Mouse (Mus musculus): Measurements from ENCODE around the gene Otop3. TPM values are rescaled to one million over a fixed set of nuclear protein-coding genes. Genes with fewer than 3 reads are reported as not detected.
"Not testable (repeated sequence)": the region's sequence is repeated elsewhere in the genome, so short reads cannot be mapped to it uniquely, and the experiment has no call there.

Gene Otop3
- total RNA-seq, 2 experiments from 2014 or later, result 0.14 TPM; not detected in 1

DNA sequence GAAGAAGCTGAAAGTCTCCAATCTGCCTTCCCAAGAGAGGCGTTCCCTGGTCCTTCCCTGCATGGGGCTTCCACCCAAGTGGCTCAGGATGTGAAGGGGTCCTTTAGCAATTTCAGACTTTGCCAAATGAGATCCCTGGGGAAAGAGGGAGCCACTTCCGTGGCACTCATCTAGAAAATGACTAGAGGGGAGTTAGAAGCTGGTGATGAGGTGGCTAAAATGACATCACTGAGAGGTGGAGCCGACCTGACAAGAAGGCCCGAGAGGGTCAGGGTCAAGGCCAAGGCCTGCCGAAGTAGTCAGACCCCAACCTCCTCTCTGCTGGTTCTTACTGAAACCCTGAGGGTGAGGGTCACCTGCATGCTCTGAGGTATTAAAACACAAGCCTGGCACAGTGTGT is 48.4 kb downstream of the Otop3 start:
- DNase-seq (ENCODE audit: low spot score in 2 of 2), result no peak
- intact Hi-C loops (cut with DNase I), result no loop called here

DNA sequence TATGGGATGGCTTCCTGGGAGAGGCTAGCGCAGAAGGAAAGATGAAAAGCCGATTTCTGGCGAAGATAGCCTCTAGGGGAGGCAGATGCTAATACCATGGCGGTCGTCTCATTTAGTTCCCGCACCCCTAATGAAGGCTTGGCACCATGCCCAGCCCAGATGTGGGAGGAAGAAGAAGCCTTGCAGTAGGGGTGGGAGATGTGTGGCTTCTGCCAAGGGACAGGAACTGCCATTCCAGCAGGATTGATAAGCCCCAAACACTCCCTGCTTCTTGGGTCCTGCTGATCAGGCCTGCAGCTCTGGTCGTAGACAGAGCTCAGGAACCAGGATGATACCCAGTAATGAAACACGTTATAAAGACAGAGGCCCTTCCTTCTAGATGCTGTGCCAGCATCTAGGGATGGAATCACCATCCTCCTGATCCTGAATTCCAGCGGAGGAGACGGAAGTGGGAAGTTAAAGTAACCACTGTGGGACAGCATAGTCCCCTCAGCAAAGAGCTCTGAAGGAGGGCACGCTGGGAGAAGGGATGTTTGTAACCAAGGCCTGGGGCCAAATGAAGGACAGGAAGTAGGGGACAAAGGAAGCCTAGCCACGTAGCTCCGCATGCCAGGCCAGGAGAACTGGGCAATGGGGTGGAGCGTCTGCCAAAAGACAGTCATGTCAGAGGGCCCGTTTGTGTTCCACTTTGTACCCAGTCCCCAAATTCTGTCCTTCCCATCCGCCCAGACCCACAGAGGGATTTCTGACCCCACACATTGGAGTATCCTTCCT is 49.4 kb downstream of the Otop3 start:
- DNase-seq (ENCODE audit: low spot score in 2 of 2), result peak; percentile 47
- intact Hi-C loops (cut with DNase I), result no loop called here

DNA sequence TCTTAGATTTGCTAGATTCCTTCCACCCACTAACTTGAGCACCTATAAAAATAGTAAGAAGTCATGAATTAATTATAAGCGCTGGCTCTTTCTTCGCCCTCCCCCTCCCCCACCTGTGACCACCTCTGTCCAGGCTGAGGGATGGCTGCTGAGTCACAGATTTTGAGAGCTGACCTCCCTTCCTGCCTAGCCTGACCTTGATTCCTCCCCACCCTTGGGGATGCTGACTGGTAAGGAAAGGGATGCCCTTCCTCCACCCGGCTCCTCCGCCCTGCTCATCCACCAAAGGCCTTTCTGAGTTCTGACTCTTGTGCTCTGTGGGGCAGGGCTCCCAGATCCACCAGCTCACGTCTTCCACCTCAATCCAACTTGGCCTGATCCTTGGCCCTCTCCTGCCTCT is 50.1 kb downstream of the Otop3 start:
- DNase-seq (ENCODE audit: low spot score in 2 of 2), result no peak
- intact Hi-C loops (cut with DNase I), result no loop called here

DNA sequence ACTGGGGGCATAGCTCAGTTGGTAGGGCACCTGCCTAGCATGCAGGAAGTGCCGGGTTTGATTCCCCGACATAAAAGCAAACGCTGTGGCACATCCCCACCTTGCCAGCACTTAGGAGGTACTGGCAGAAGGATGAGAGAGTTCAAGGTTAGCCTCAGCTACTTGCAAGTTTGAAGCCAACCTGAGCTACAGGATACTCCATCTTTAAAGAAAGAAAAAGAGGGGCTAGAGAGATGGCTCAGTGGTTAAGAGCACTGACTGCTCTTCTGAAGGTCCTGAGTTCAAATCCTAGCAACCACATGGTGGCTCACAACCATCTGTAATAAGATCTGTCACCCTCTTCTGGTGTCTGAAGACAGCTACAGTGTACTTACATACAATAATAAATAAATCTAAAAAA is 52.3 kb downstream of the Otop3 start:
- DNase-seq (ENCODE audit: low spot score in 2 of 2); intact Hi-C loops (cut with DNase I): not testable (repeated sequence)

DNA sequence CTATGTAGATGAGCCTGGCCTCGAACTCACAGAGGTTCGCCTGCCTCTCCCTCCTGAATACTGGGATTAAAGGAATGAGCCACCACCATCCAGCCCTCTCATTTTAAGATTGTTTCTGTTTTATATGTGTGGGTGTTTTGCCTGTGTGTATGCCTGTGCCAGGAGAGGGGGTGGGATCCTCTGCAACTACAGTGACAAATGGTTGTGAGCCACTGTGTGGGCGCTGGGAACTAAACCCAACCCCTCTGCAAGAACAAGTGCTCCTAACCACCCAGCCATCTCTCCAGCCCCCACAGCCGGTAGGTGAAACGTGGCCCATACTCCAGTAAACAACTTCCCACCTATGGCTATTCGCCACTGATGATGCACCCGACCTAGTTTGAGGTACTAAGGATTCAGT is 56.8 kb downstream of the Otop3 start:
- no peak for DNase-seq (ENCODE audit: low spot score in 2 of 2)
- intact Hi-C loops (cut with DNase I), result no loop called here

DNA sequence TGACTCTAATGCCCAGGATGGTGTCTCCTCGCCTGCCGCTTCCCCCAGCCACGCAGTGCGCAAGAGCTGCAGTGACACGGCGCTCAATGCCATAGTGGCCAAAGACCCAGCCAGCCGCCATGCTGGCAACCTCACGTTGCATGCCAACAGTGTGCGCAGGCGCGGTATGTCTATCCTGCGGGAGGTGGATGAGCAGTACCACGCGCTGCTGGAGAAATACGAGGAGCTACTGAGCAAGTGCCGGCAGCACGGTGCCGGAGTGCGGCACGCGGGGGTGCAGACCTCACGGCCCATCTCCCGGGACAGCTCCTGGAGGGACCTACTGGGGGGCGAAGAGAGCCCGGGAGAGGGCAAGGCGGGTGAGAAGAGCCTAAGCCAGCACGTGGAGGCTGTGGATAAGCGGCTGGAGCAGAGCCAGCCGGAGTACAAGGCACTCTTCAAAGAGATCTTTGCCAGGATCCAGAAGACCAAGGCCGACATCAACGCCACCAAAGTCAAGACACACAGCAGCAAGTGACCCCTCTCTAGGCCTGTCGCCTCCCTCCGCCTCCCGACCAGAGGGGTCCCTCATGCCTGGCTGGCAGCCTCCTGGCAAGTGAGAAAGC is 59.3 kb downstream of the Otop3 start:
- intact Hi-C loops (cut with DNase I), result no loop called here

More for the DNA sequence above, 59.3 kb downstream of the Otop3 start:
- DNase-seq (ENCODE audit: low spot score in 2 of 2), result no peak

Other genes with a start within 250 kb of the Otop3 start
- gene Rab37, start 243.3 kb upstream of the Otop3 start, total RNA-seq (2021), result under 1 TPM; 0.76 to 0.99 TPM
- under 1 TPM; 0.16 to 0.41 TPM for gene Cd300lf, start 200.7 kb upstream of the Otop3 start, total RNA-seq (2021)
- gene Slc9a3r1, start 171.4 kb upstream of the Otop3 start, total RNA-seq (2021), result 10 to 100 TPM; 79.2 to 86.5 TPM
- 10 to 100 TPM; 15.8 to 18.2 TPM for gene Tmem104, start 147.2 kb upstream of the Otop3 start, total RNA-seq (2021)
- gene Nat9, start 146.9 kb upstream of the Otop3 start, total RNA-seq (2021), result 10 to 100 TPM; 20.1 to 22.3 TPM
- gene Grin2c, start 67.5 kb upstream of the Otop3 start, total RNA-seq (2021), result 10 to 100 TPM; 41.0 to 42.0 TPM
- gene Fdxr, start 57.7 kb upstream of the Otop3 start, total RNA-seq (2021), result 10 to 100 TPM; 14.5 to 17.4 TPM
- 10 to 100 TPM in 1 of 2 experiments, 1 to 10 TPM in 1; 9.5 to 10.8 TPM for gene Fads6, start 37.1 kb upstream of the Otop3 start, total RNA-seq (2021)
- under 1 TPM; 0.62 to 0.96 TPM for gene Otop2, start 27.6 kb upstream of the Otop3 start, total RNA-seq (2021)
- gene Ush1g, start 12.7 kb upstream of the Otop3 start, total RNA-seq (2021), result under 1 TPM; 0.18 to 0.28 TPM
- gene Hid1, start 33.0 kb downstream of the Otop3 start, total RNA-seq (2021), result 100 to 1,000 TPM; 108 to 111 TPM
- 10 to 100 TPM; 19.8 to 20.9 TPM for gene Cdr2l, start 47.2 kb downstream of the Otop3 start, total RNA-seq (2021)
- gene Mrpl58, start 69.0 kb downstream of the Otop3 start, total RNA-seq (2021), result 100 to 1,000 TPM; 107 to 109 TPM
- 100 to 1,000 TPM; 447 to 455 TPM for gene Atp5h, start 85.2 kb downstream of the Otop3 start, total RNA-seq (2021)
- gene Kctd2, start 85.4 kb downstream of the Otop3 start, total RNA-seq (2021), result 10 to 100 TPM; 70.9 to 72.5 TPM
- gene Trim80, start 105.8 kb downstream of the Otop3 start, total RNA-seq (2021), result not detected
- not detected for gene Slc16a5, start 127.7 kb downstream of the Otop3 start, total RNA-seq (2021)
- 10 to 100 TPM; 12.5 to 12.8 TPM for gene Armc7, start 140.9 kb downstream of the Otop3 start, total RNA-seq (2021)
- 10 to 100 TPM; 60.1 to 66.5 TPM for gene Nt5c, start 157.1 kb downstream of the Otop3 start, total RNA-seq (2021)
- 100 to 1,000 TPM; 165 to 168 TPM for gene Jpt1, start 179.7 kb downstream of the Otop3 start, total RNA-seq (2021)
- gene Sumo2, start 201.5 kb downstream of the Otop3 start, total RNA-seq (2021), result 100 to 1,000 TPM; 298 to 313 TPM
- 10 to 100 TPM; 45.7 to 49.1 TPM for gene Nup85, start 229.7 kb downstream of the Otop3 start, total RNA-seq (2021)

All from left cerebral cortex, postnatal 25 days (tissue).